ENCODE assay signal across 15 mouse cellular contexts in the genomic region with DNA sequence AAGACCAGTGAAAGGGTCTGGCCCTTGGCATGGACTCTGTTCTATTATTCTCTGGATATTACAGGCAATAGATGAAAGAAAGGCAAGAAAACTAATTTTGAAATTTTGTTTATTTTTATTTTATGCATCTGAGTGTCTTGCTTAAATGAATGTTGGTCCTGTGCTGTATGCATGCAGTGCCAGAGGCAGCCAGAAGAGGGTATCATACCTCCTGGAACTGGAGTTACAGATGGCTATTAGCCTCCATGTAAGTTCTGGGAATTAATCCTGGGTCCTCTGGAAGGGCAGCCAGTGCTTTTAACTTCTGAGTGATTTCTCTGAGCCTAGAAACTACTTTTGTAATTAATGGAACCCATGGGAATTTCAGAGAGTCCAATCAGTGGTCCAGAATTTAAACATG.
A peak's percentile ranks its signal among the peaks of the same experiment; 100 is the strongest.
DNase-seq lines count a peak whose midpoint lies in the region; ATAC-seq and TF ChIP-seq lines count a peak whose summit lies in the region.
"Had no signal": no experiment of that assay in that cellular context is flagged by ENCODE, and none has a peak within 500 bp of the region (broad histone marks: within the 10 kb centered on the region; RNA-seq: fewer than 3 reads in every experiment).

No protein-coding gene starts in this region.

- no peak overlapping the region for H3K9ac ChIP-seq in intestine, postnatal 0 days (ENCODE audit: low read depth, low read length)
- no peak overlapping the region for H3K9ac ChIP-seq in intestine, embryonic 16.5 days (ENCODE audit: low read depth, low read length)
- no peak overlapping the region for H3K9ac ChIP-seq in lung, embryonic 14.5 days
- no peak overlapping the region for H3K9ac ChIP-seq in stomach, postnatal 0 days (ENCODE audit: low read length)

- no peaks in the 10 kb centered on the region for H3K36me3 ChIP-seq in intestine, postnatal 0 days (ENCODE audit: control insufficient read depth, insufficient read depth)
- H3K36me3 ChIP-seq in intestine, embryonic 16.5 days (ENCODE audit: control insufficient read depth, insufficient read depth, low read length): no peaks in the 10 kb centered on the region
- no peaks in the 10 kb centered on the region for H3K36me3 ChIP-seq in lung, embryonic 14.5 days (ENCODE audit: insufficient read depth)
- no peaks in the 10 kb centered on the region for H3K36me3 ChIP-seq in stomach, postnatal 0 days (ENCODE audit: control insufficient read depth, insufficient read depth, low read length)

- no peak overlapping the region for H3K4me2 ChIP-seq in intestine, postnatal 0 days (replicated peaks; ENCODE audit: low read depth)
- H3K4me2 ChIP-seq in intestine, embryonic 16.5 days (ENCODE audit: low read depth, low read length): no peak overlapping the region
- H3K4me2 ChIP-seq in lung, embryonic 14.5 days: no peak overlapping the region
- H3K4me2 ChIP-seq in stomach, postnatal 0 days (replicated peaks; ENCODE audit: low read depth): no peak overlapping the region

- DNase-seq in lung, embryonic 14.5 days: no peak
- no peak for DNase-seq in lung, adult 18-20 months
- DNase-seq in R1 (ENCODE audit: low read depth, low spot score): peak; percentile 21
- no peak for DNase-seq in stomach, postnatal 0 days (ENCODE audit: low spot score)
- DNase-seq in thymus, postnatal 10 days (ENCODE audit: low spot score in 2 of 2): no peak
- DNase-seq: cerebellum, adult 8-10 months; heart, postnatal 14 days; liver; midbrain, embryonic 14.5 days; thymus, postnatal 14 days had no signal

- ATAC-seq in intestine, postnatal 0 days: no peak
- ATAC-seq in intestine, embryonic 16.5 days: no peak
- ATAC-seq in lung, embryonic 14.5 days (ENCODE audit: insufficient read depth): no peak
- ATAC-seq in stomach, postnatal 0 days (ENCODE audit: low FRiP score, low TSS enrichment): no peak
- ATAC-seq: activated CD4-positive, CD25-positive, alpha-beta regulatory T cell, adult 4 months had no signal

- no peak overlapping the region for H3K27ac ChIP-seq in intestine, postnatal 0 days (ENCODE audit: low read depth, low read length)
- no peak overlapping the region for H3K27ac ChIP-seq in intestine, embryonic 16.5 days (ENCODE audit: low read length)
- no peak overlapping the region for H3K27ac ChIP-seq in lung, embryonic 14.5 days (ENCODE audit: low read depth)
- H3K27ac ChIP-seq in stomach, postnatal 0 days (replicated peaks): no peak overlapping the region
- H3K27ac ChIP-seq: macrophage had no signal

- TF ChIP-seq CTCF in intestine, postnatal 0 days (IDR thresholded peaks at IDR 0.05; ENCODE audit: low read depth): peak; percentile 43
- TF ChIP-seq CTCF in lung, embryonic 14.5 days (IDR thresholded peaks at IDR 0.05; ENCODE audit: low read depth): peak; percentile 39
- peak; percentile 54 for TF ChIP-seq CTCF in stomach, postnatal 0 days (IDR thresholded peaks at IDR 0.05; ENCODE audit: low read depth)

- no peak overlapping the region for H3K4me3 ChIP-seq in intestine, postnatal 0 days (ENCODE audit: low read depth, low read length)
- no peak overlapping the region for H3K4me3 ChIP-seq in intestine, embryonic 16.5 days (ENCODE audit: low read length)
- H3K4me3 ChIP-seq in lung, embryonic 14.5 days (ENCODE audit: low read depth, low read length): no peak overlapping the region
- no peak overlapping the region for H3K4me3 ChIP-seq in stomach, postnatal 0 days (ENCODE audit: low read depth, low read length)
- H3K4me3 ChIP-seq: erythroblast, embryonic 14.5 days had no signal

- no peaks in the 10 kb centered on the region for H3K4me1 ChIP-seq in intestine, postnatal 0 days (replicated peaks; ENCODE audit: control insufficient read depth, insufficient read depth, low read length)
- no peaks in the 10 kb centered on the region for H3K4me1 ChIP-seq in intestine, embryonic 16.5 days (ENCODE audit: control insufficient read depth, insufficient read depth, low read length)
- H3K4me1 ChIP-seq in lung, embryonic 14.5 days (ENCODE audit: insufficient read depth): peaks cover 3% of the 10 kb centered on the region; the same call in 1 of the 2 replicates
- no peaks in the 10 kb centered on the region for H3K4me1 ChIP-seq in stomach, postnatal 0 days (replicated peaks; ENCODE audit: control insufficient read depth, insufficient read depth)

- H3K27me3 ChIP-seq in intestine, postnatal 0 days (replicated peaks; ENCODE audit: control insufficient read depth, insufficient read depth, low read length): no peaks in the 10 kb centered on the region
- H3K27me3 ChIP-seq in intestine, embryonic 16.5 days (replicated peaks; ENCODE audit: control insufficient read depth, insufficient read depth, low read length): no peaks in the 10 kb centered on the region
- H3K27me3 ChIP-seq in lung, embryonic 14.5 days (ENCODE audit: insufficient read depth, low read length): no peaks in the 10 kb centered on the region
- H3K27me3 ChIP-seq in stomach, postnatal 0 days (ENCODE audit: control insufficient read depth, insufficient read depth, low read length): no peaks in the 10 kb centered on the region

- H3K9me3 ChIP-seq in intestine, postnatal 0 days (ENCODE audit: control insufficient read depth): no peaks in the 10 kb centered on the region
- H3K9me3 ChIP-seq in intestine, embryonic 16.5 days (ENCODE audit: control insufficient read depth, low read length): no peaks in the 10 kb centered on the region
- no peaks in the 10 kb centered on the region for H3K9me3 ChIP-seq in lung, embryonic 14.5 days (ENCODE audit: low read depth, low read length)
- H3K9me3 ChIP-seq in stomach, postnatal 0 days (ENCODE audit: control insufficient read depth, low read length): no peaks in the 10 kb centered on the region

- no peak for TF ChIP-seq EP300 in stomach, postnatal 0 days (optimal IDR thresholded peaks at IDR 0.05)
